Mouse (Mus musculus): ENCODE results near the gene Tmem131. TPM values are rescaled to one million over a fixed set of nuclear protein-coding genes. Genes with fewer than 3 reads are reported as not detected.

Gene Tmem131
- polyA plus RNA-seq, 1 experiment, result 77.7 TPM

- H3K4me3 ChIP-seq (ENCODE audit: low read depth, low read length), result no peak overlapping the region
- no peaks in the 10 kb centered on the region for H3K9me3 ChIP-seq (replicated peaks; ENCODE audit: control insufficient read depth, insufficient read depth, low read length, poor library complexity, severe bottlenecking)
- peaks cover 6% of the 10 kb centered on the region for H3K4me1 ChIP-seq (ENCODE audit: control insufficient read depth, insufficient read depth, low read length)
- no peak for TF ChIP-seq EP300 (IDR thresholded peaks at IDR 0.05; ENCODE audit: insufficient read depth, low read depth, low read length)
- TF ChIP-seq POLR2A (IDR thresholded peaks at IDR 0.05; ENCODE audit: insufficient read depth, low read length), result no peak
- no peak for TF ChIP-seq CTCF (IDR thresholded peaks at IDR 0.05; ENCODE audit: low read depth, low read length)
- no peak overlapping the region for H3K9ac ChIP-seq (ENCODE audit: low read depth, poor library complexity, severe bottlenecking)
- no peaks in the 10 kb centered on the region for H3K36me3 ChIP-seq (ENCODE audit: control insufficient read depth, insufficient read depth, low read length, poor library complexity, severe bottlenecking)
- no peak overlapping the region for H3K27ac ChIP-seq (ENCODE audit: insufficient read depth, low read length)
- no peaks in the 10 kb centered on the region for H3K27me3 ChIP-seq (ENCODE audit: control insufficient read depth, insufficient read depth, low read length, poor library complexity, severe bottlenecking)
Observed at GRCm38 (mm10) chr1:36965831-36966230, 22.4 kb upstream of the Tmem131 start.

DNA sequence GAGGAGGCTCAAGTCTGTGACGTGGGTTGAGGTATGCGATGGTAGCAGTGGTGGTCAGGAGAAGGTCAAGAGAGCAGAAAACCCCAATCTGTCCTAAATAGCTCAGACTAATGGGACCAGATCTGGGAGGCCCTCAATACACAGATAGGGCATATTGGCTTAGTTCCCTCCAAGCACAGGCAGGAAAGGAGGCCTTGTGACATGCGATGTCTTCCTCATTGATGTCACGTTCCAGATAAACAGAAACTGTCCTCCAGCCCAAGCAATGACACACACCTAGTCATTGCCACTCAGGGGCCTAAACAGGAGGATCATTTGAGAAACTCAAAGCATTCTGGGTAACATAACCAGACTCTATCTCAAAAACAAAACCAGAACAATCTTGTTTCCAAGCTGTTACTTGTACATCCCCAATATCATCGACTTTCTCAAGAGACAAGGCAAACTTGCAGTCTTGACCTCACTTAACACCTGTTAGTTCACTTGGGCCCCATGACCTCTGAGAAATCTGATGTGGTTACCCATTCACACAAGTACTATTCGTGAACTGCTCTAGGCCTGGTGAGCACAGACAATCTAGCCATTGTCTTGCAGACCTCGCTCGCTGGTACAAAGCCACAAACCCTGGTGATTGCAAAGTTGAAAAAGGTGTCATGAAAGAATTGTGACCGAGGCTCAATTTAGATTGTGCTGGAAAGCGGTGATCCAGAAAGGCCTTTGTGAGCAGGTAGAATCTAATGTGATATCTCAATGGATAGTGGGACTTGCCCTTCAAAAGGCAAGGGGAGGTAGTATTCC lies 19.1 kb upstream of the Tmem131 start:
- no peak overlapping the region for H3K4me3 ChIP-seq (ENCODE audit: low read depth, low read length)
- H3K4me1 ChIP-seq (ENCODE audit: control insufficient read depth, insufficient read depth, low read length), result peaks cover 2% of the 10 kb centered on the region
- TF ChIP-seq CTCF (IDR thresholded peaks at IDR 0.05; ENCODE audit: low read depth, low read length) (no peak), EP300 (IDR thresholded peaks at IDR 0.05; ENCODE audit: insufficient read depth, low read depth, low read length) (no peak), POLR2A (IDR thresholded peaks at IDR 0.05; ENCODE audit: insufficient read depth, low read length) (no peak)
- no peak overlapping the region for H3K27ac ChIP-seq (ENCODE audit: insufficient read depth, low read length)
- no peaks in the 10 kb centered on the region for H3K27me3 ChIP-seq (ENCODE audit: control insufficient read depth, insufficient read depth, low read length, poor library complexity, severe bottlenecking)
- H3K36me3 ChIP-seq (ENCODE audit: control insufficient read depth, insufficient read depth, low read length, poor library complexity, severe bottlenecking), result no peaks in the 10 kb centered on the region
- H3K9ac ChIP-seq (ENCODE audit: low read depth, poor library complexity, severe bottlenecking), result no peak overlapping the region
- no peaks in the 10 kb centered on the region for H3K9me3 ChIP-seq (replicated peaks; ENCODE audit: control insufficient read depth, insufficient read depth, low read length, poor library complexity, severe bottlenecking)

DNA sequence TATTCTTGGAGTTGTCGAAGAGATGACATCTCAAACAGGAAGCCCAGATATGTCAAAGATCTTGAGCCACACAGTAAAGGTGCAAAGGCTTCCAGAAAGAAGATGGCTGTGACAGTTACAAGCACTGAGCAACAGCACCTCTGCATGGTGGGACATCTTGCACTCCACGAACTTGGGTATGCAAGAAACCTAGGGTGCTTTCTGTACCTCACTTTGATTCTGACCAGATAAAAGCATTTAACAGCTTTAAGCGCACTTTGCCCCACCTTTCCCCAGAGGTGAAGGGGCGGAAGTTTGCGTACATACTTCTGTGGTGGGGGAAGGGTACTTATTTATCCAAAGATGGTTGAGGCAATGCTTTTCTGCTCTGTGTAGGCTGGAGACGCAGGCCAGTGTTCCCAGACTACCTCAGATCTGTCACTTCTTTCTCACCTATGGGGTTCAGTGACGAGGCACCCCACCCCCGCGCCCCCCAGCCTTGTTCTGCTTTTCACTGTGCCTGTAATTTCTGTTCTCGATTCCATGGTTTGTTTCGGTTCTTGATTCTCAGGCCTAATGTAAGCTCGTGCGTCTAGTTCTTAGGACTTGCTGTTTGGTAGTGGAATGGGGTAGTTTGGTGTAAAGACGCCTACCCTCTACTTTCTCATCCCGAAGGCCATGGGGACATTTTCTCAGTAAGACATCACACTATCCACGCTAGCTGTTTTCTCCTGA lies 17.2 kb upstream of the Tmem131 start:
- Histone ChIP-seq H3K27ac (ENCODE audit: insufficient read depth, low read length) (no peak overlapping the region), H3K4me3 (ENCODE audit: low read depth, low read length) (no peak overlapping the region), H3K4me1 (ENCODE audit: control insufficient read depth, insufficient read depth, low read length) (peaks cover 2% of the 10 kb centered on the region), H3K36me3 (ENCODE audit: control insufficient read depth, insufficient read depth, low read length, poor library complexity, severe bottlenecking) (no peaks in the 10 kb centered on the region), H3K9ac (ENCODE audit: low read depth, poor library complexity, severe bottlenecking) (no peak overlapping the region), H3K27me3 (ENCODE audit: control insufficient read depth, insufficient read depth, low read length, poor library complexity, severe bottlenecking) (no peaks in the 10 kb centered on the region), H3K9me3 (replicated peaks; ENCODE audit: control insufficient read depth, insufficient read depth, low read length, poor library complexity, severe bottlenecking) (no peaks in the 10 kb centered on the region)
- TF ChIP-seq CTCF (IDR thresholded peaks at IDR 0.05; ENCODE audit: low read depth, low read length) (no peak), POLR2A (IDR thresholded peaks at IDR 0.05; ENCODE audit: insufficient read depth, low read length) (no peak), EP300 (IDR thresholded peaks at IDR 0.05; ENCODE audit: insufficient read depth, low read depth, low read length) (no peak)

GRCm38 (mm10) chr1:36949591-36950184 lies 6.2 kb upstream of the Tmem131 start:
- no peaks in the 10 kb centered on the region for H3K27me3 ChIP-seq (ENCODE audit: control insufficient read depth, insufficient read depth, low read length, poor library complexity, severe bottlenecking)
- H3K9me3 ChIP-seq (replicated peaks; ENCODE audit: control insufficient read depth, insufficient read depth, low read length, poor library complexity, severe bottlenecking), result no peaks in the 10 kb centered on the region
- no peaks in the 10 kb centered on the region for H3K36me3 ChIP-seq (ENCODE audit: control insufficient read depth, insufficient read depth, low read length, poor library complexity, severe bottlenecking)
- no peak for TF ChIP-seq EP300 (IDR thresholded peaks at IDR 0.05; ENCODE audit: insufficient read depth, low read depth, low read length)
- TF ChIP-seq CTCF (IDR thresholded peaks at IDR 0.05; ENCODE audit: low read depth, low read length), result no peak
- no peak for TF ChIP-seq POLR2A (IDR thresholded peaks at IDR 0.05; ENCODE audit: insufficient read depth, low read length)
- H3K27ac ChIP-seq (ENCODE audit: insufficient read depth, low read length), result no peak overlapping the region
- no peak overlapping the region for H3K4me3 ChIP-seq (ENCODE audit: low read depth, low read length)
- no peak overlapping the region for H3K9ac ChIP-seq (ENCODE audit: low read depth, poor library complexity, severe bottlenecking)
- no peaks in the 10 kb centered on the region for H3K4me1 ChIP-seq (ENCODE audit: control insufficient read depth, insufficient read depth, low read length)

GRCm38 (mm10) chr1:36947448-36947847 lies 4.0 kb upstream of the Tmem131 start:
- peaks cover 2% of the 10 kb centered on the region for H3K4me1 ChIP-seq (ENCODE audit: control insufficient read depth, insufficient read depth, low read length)

GRCm38 (mm10) chr1:36940381-36940762 lies 3.1 kb downstream of the Tmem131 start:
- Histone ChIP-seq H3K36me3 (ENCODE audit: control insufficient read depth, insufficient read depth, low read length, poor library complexity, severe bottlenecking) (no peaks in the 10 kb centered on the region), H3K4me3 (ENCODE audit: low read depth, low read length) (peak overlapping the region; percentile 83), H3K27me3 (ENCODE audit: control insufficient read depth, insufficient read depth, low read length, poor library complexity, severe bottlenecking) (no peaks in the 10 kb centered on the region), H3K9me3 (replicated peaks; ENCODE audit: control insufficient read depth, insufficient read depth, low read length, poor library complexity, severe bottlenecking) (no peaks in the 10 kb centered on the region), H3K27ac (ENCODE audit: insufficient read depth, low read length) (peak overlapping the region; percentile 73), H3K9ac (ENCODE audit: low read depth, poor library complexity, severe bottlenecking) (peak overlapping the region; percentile 98), H3K4me1 (ENCODE audit: control insufficient read depth, insufficient read depth, low read length) (peaks cover 2% of the 10 kb centered on the region)
- TF ChIP-seq EP300 (IDR thresholded peaks at IDR 0.05; ENCODE audit: insufficient read depth, low read depth, low read length) (no peak), CTCF (IDR thresholded peaks at IDR 0.05; ENCODE audit: low read depth, low read length) (no peak), POLR2A (IDR thresholded peaks at IDR 0.05; ENCODE audit: insufficient read depth, low read length) (no peak)

More at GRCm38 (mm10) chr1:36947448-36947847, 4.0 kb upstream of the Tmem131 start:
- H3K36me3 ChIP-seq (ENCODE audit: control insufficient read depth, insufficient read depth, low read length, poor library complexity, severe bottlenecking), result no peaks in the 10 kb centered on the region
- no peak for TF ChIP-seq CTCF (IDR thresholded peaks at IDR 0.05; ENCODE audit: low read depth, low read length)
- H3K9ac ChIP-seq (ENCODE audit: low read depth, poor library complexity, severe bottlenecking), result no peak overlapping the region
- no peak overlapping the region for H3K27ac ChIP-seq (ENCODE audit: insufficient read depth, low read length)
- H3K27me3 ChIP-seq (ENCODE audit: control insufficient read depth, insufficient read depth, low read length, poor library complexity, severe bottlenecking), result no peaks in the 10 kb centered on the region
- no peaks in the 10 kb centered on the region for H3K9me3 ChIP-seq (replicated peaks; ENCODE audit: control insufficient read depth, insufficient read depth, low read length, poor library complexity, severe bottlenecking)
- no peak overlapping the region for H3K4me3 ChIP-seq (ENCODE audit: low read depth, low read length)
